Mouse (Mus musculus) brain, embryonic 14.5 days (tissue): ENCODE results near the gene Hoxc8.

Experiments
- CTCF ChIP-seq: fragments of 200-500 bp; IDR thresholded peaks from 2 replicates; pipeline ENCODE4 v1.5.1; 2012; ENCODE audit warnings: inconsistent platforms, mild to moderate bottlenecking, moderate library complexity, borderline replicate concordance; ENCODE audit not compliant: insufficient read depth, insufficient read length; ENCODE audit errors: extremely low read depth
- POLR2A ChIP-seq: fragments of 200-500 bp; IDR thresholded peaks from 2 replicates; pipeline ENCODE4 v1.6.1; 2012; ENCODE audit warnings: mild to moderate bottlenecking, inconsistent platforms, borderline replicate concordance; ENCODE audit not compliant: poor library complexity, insufficient read depth, insufficient read length, severe bottlenecking; ENCODE audit errors: extremely low read depth

GRCm38 (mm10) chr15:102990461-102991397 is at the start of gene Hoxc8:
- TF ChIP-seq POLR2A (no peak), CTCF (no peak)
